Mouse (Mus musculus) hematopoietic stem cell, adult 5-6 weeks (primary cell): ENCODE measurements at regions not wholly inside any gene's neighbourhood (a gene's known extent, or its start where the extent isn't known, plus 50 kb on each side); places are given as distances from the start of the nearest gene placed in this dataset.

ENCODE experiments used
- ATAC-seq, 2 experiments: fragments of 125-278 bp in 1 of 2; replicated peaks in 1 of 2; 2 replicates each; pipeline ENCODE4 v1.8.0; 2016 to 2017; ENCODE audit warnings: inconsistent platforms in 2 of 2, mild to moderate bottlenecking in 2 of 2, moderate number of reproducible peaks in 2 of 2, low read depth in 1 of 2, moderate TSS enrichment in 1 of 2; ENCODE audit not compliant: low FRiP score in 2 of 2, poor library complexity in 2 of 2, severe bottlenecking in 2 of 2, insufficient read depth in 1 of 2, low TSS enrichment in 1 of 2

DNA sequence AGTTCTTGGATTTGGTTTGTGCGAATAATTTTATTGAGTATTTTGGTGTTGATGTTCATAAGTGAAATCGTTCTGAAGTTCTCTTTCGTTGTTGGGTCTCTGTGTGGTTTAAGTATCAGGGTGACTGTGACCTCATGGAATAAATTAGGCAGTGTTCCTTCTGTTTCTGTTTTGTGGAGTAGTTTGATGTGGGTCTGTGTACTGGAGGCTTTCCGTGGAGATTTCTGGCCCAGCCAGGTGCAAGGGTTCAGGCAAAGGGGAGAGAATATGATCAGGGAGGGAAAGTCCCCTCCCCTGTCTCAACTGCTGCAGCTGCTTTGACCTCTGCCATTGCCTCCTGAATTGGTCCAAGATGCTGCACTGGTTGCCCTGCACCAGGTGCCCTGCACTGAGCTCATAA, 775.7 kb downstream of the Otol1 start:
- ATAC-seq = no peak

DNA sequence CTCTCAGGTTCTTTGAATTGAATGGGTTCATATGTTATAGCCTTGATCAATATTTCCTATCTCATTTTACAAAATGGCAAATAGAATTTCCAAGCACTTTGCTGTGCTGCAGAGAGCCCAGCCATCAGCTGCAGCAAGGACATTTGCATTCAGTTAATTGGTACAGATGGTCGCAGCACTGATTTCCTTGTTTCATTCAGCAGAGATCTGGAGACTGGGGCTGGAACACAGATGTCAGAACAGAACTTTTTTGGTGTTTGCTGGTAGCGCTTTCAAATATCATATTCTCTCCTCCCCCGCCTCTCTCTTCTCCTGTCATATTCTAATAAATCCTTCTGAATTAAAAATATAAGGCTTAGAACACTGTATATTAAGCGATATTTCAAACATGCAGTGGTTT, 794.8 kb downstream of the Otol1 start:
- no peak for ATAC-seq

DNA sequence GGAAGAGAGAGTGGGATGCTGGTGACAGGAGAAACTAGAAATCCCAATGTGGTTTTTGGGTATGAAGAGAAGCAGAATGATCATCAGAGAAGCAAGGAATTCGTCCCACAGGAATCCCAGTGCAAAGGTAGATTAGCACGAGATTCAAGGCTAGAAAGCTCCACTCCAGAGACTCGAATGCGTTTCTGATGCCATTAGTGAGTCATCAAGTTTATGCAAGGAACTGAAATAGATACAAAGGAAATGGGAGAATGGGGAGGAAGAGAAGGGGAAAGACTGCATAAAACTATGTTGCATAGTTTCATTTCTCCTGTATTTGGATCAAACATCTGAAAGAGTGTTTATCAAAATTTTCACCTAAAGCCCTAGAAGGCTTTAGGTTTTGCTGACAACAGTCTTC, 796.0 kb downstream of the Otol1 start:
- ATAC-seq = no peak

DNA sequence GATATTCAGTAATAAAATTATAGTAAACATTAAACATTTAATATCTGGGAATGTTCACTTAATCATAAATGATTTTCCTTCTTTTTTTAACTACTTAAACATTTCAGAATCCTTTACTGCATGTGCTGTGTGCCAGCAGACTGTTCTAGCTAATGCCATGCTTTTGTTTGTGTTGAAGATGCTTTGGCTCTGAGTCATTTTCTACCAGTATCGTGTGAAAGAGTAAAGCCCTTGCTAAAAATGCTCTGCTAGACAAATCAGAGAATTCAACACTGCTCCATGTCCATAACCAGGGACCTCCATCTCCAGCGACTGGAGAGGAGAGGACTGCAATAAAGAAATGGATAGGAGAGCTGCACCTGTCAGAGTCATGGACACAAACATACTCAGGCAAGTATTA, 796.5 kb downstream of the Otol1 start:
- no peak for ATAC-seq

DNA sequence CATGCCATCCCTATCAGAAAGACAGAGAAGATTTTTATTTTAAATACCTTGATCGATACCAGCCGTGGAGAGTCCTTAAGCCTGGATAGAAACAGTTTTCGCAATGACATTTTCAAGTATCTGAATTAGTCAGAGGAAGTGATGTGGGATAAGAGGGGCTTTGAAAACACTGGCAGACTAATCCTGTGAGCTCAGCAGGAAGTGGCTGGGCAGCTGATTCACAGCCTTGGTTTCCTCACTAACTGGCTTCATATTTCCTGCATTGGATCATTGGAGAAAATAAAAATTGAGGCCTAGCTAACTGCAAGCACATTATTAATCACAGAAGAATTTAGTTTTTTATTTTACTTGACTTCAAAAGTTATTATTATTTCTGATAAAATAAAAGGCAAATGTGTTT, 799.8 kb downstream of the Otol1 start:
- ATAC-seq = peak; percentile 98 to 99
